ENCODE assay signal across 23 mouse cellular contexts in genomic region chr17:62850603-62851002, GRCm38 (mm10). TPM values are rescaled to one million over a fixed set of nuclear protein-coding genes. Genes with fewer than 3 reads are reported as not detected.
A peak's percentile ranks its signal among the peaks of the same experiment; 100 is the strongest.
DNase-seq lines count a peak whose midpoint lies in the region; ATAC-seq and TF ChIP-seq lines count a peak whose summit lies in the region.
"Had no signal": no experiment of that assay in that cellular context is flagged by ENCODE, and none has a peak within 500 bp of the region (broad histone marks: within the 10 kb centered on the region; RNA-seq: fewer than 3 reads in every experiment).

No protein-coding gene starts in this region.

- no peaks in the 10 kb centered on the region for H3K9me3 ChIP-seq in hindbrain, embryonic 12.5 days (replicated peaks)
- H3K9me3 ChIP-seq in hindbrain, embryonic 11.5 days (ENCODE audit: control insufficient read depth, low read length) = no peaks in the 10 kb centered on the region
- H3K9me3 ChIP-seq in neural tube, embryonic 14.5 days (ENCODE audit: control insufficient read depth, low read length) = no peaks in the 10 kb centered on the region
- H3K9me3 ChIP-seq in midbrain, embryonic 13.5 days = no peaks in the 10 kb centered on the region
- H3K9me3 ChIP-seq in midbrain, postnatal 0 days (ENCODE audit: low read length) = no peaks in the 10 kb centered on the region
- H3K9me3 ChIP-seq: embryonic facial prominence, embryonic 15.5 days; forebrain, embryonic 10.5 days; heart, embryonic 15.5 days had no signal

- peak; percentile 47 for ATAC-seq in hindbrain, embryonic 12.5 days (ENCODE audit: low FRiP score)
- no peak for ATAC-seq in hindbrain, embryonic 11.5 days (ENCODE audit: low FRiP score)
- ATAC-seq in neural tube, embryonic 14.5 days (ENCODE audit: low read depth) = peak; percentile 62
- ATAC-seq in midbrain, embryonic 13.5 days = no peak
- 0 out of 2 replicates have a peak, but pooled peaks have one; percentile 31 for ATAC-seq in midbrain, postnatal 0 days (ENCODE audit: low FRiP score)
- ATAC-seq: forebrain, embryonic 16.5 days had no signal

- H3K4me3 ChIP-seq in hindbrain, embryonic 12.5 days = no peak overlapping the region
- H3K4me3 ChIP-seq in hindbrain, embryonic 11.5 days (ENCODE audit: low read depth, low read length) = no peak overlapping the region
- no peak overlapping the region for H3K4me3 ChIP-seq in neural tube, embryonic 14.5 days (ENCODE audit: low read depth, low read length)
- H3K4me3 ChIP-seq in midbrain, embryonic 13.5 days (replicated peaks) = no peak overlapping the region
- no peak overlapping the region for H3K4me3 ChIP-seq in midbrain, postnatal 0 days (ENCODE audit: low read depth, low read length)
- H3K4me3 ChIP-seq: embryonic facial prominence, embryonic 15.5 days; erythroblast, embryonic 14.5 days; forebrain, embryonic 10.5 days; heart, embryonic 15.5 days had no signal

- peaks cover 41% of the 10 kb centered on the region for H3K4me1 ChIP-seq in hindbrain, embryonic 12.5 days
- H3K4me1 ChIP-seq in hindbrain, embryonic 11.5 days (replicated peaks; ENCODE audit: control insufficient read depth, insufficient read depth, low read length) = peaks cover 6% of the 10 kb centered on the region
- H3K4me1 ChIP-seq in neural tube, embryonic 14.5 days (ENCODE audit: control insufficient read depth, insufficient read depth, low read length) = peaks cover 10% of the 10 kb centered on the region
- H3K4me1 ChIP-seq in midbrain, embryonic 13.5 days (replicated peaks) = peaks cover 68% of the 10 kb centered on the region
- H3K4me1 ChIP-seq in midbrain, postnatal 0 days (ENCODE audit: insufficient read depth, low read length) = peaks cover 5% of the 10 kb centered on the region; the same call in 1 of the 2 replicates

- no peaks in the 10 kb centered on the region for H3K36me3 ChIP-seq in hindbrain, embryonic 12.5 days
- H3K36me3 ChIP-seq in hindbrain, embryonic 11.5 days (ENCODE audit: control insufficient read depth, insufficient read depth, low read length) = no peaks in the 10 kb centered on the region
- H3K36me3 ChIP-seq in neural tube, embryonic 14.5 days (ENCODE audit: control insufficient read depth, insufficient read depth, low read length) = no peaks in the 10 kb centered on the region
- no peaks in the 10 kb centered on the region for H3K36me3 ChIP-seq in midbrain, embryonic 13.5 days
- no peaks in the 10 kb centered on the region for H3K36me3 ChIP-seq in midbrain, postnatal 0 days (ENCODE audit: insufficient read depth, low read length)
- H3K36me3 ChIP-seq: embryonic facial prominence, embryonic 15.5 days; forebrain, embryonic 10.5 days; heart, embryonic 15.5 days had no signal

- no peak for TF ChIP-seq CTCF in midbrain, postnatal 0 days (IDR thresholded peaks at IDR 0.05)

- 51% methylated on average over 3 of the region's 3 CpGs for WGBS in hindbrain, embryonic 12.5 days
- 46% methylated on average over 3 of the region's 3 CpGs for WGBS in hindbrain, embryonic 11.5 days
- WGBS in neural tube, embryonic 14.5 days = 37% methylated on average over 3 of the region's 3 CpGs
- 32% methylated on average over 3 of the region's 3 CpGs for WGBS in midbrain, embryonic 13.5 days
- WGBS in midbrain, postnatal 0 days = 46% methylated on average over 3 of the region's 3 CpGs

- H3K27ac ChIP-seq in hindbrain, embryonic 12.5 days = no peak overlapping the region
- no peak overlapping the region for H3K27ac ChIP-seq in hindbrain, embryonic 11.5 days (ENCODE audit: low read depth, low read length)
- no peak overlapping the region for H3K27ac ChIP-seq in neural tube, embryonic 14.5 days (ENCODE audit: low read depth, low read length)
- peak overlapping the region; percentile 7; the same call in 1 of the 2 replicates for H3K27ac ChIP-seq in midbrain, embryonic 13.5 days
- H3K27ac ChIP-seq in midbrain, postnatal 0 days (ENCODE audit: low read depth, low read length) = peak overlapping the region; percentile 32; the same call in 1 of the 2 replicates
- H3K27ac ChIP-seq: embryonic facial prominence, embryonic 15.5 days; forebrain, embryonic 10.5 days; heart, embryonic 15.5 days had no signal

- H3K9ac ChIP-seq in hindbrain, embryonic 12.5 days = no peak overlapping the region
- no peak overlapping the region for H3K9ac ChIP-seq in hindbrain, embryonic 11.5 days (ENCODE audit: low read depth, low read length)
- H3K9ac ChIP-seq in neural tube, embryonic 14.5 days (replicated peaks; ENCODE audit: low read depth, low read length) = no peak overlapping the region
- peak overlapping the region; percentile 20; the same call in 1 of the 2 replicates for H3K9ac ChIP-seq in midbrain, embryonic 13.5 days (replicated peaks)
- no peak overlapping the region for H3K9ac ChIP-seq in midbrain, postnatal 0 days (replicated peaks; ENCODE audit: low read length, poor library complexity, severe bottlenecking)
- H3K9ac ChIP-seq: embryonic facial prominence, embryonic 15.5 days; heart, embryonic 15.5 days had no signal

- no peak for DNase-seq in hindbrain, embryonic 11.5 days (ENCODE audit: low spot score)
- DNase-seq in neural tube, embryonic 10.5 days (ENCODE audit: extremely low spot score, low spot score) = no peak
- no peak for DNase-seq in midbrain, postnatal 0 days (ENCODE audit: low spot score)
- DNase-seq in right cerebral cortex, postnatal 36 days (ENCODE audit: low spot score in 2 of 2) = no peak
- no peak for DNase-seq in ovary, adult 18-20 months (ENCODE audit: low spot score)
- DNase-seq: adrenal gland, adult 8-10 months; adrenal gland, postnatal 36 days; cerebellum, adult 8-10 months; cerebellum, postnatal 14 days; gastrocnemius, postnatal 10 days; heart, adult 18-20 months; heart, postnatal 14 days had no signal

- H3K27me3 ChIP-seq in hindbrain, embryonic 12.5 days = no peaks in the 10 kb centered on the region
- no peaks in the 10 kb centered on the region for H3K27me3 ChIP-seq in hindbrain, embryonic 11.5 days (ENCODE audit: control insufficient read depth, insufficient read depth, low read length)
- H3K27me3 ChIP-seq in neural tube, embryonic 14.5 days (ENCODE audit: control insufficient read depth, insufficient read depth, low read length) = no peaks in the 10 kb centered on the region
- H3K27me3 ChIP-seq in midbrain, embryonic 13.5 days = peaks cover 6% of the 10 kb centered on the region
- no peaks in the 10 kb centered on the region for H3K27me3 ChIP-seq in midbrain, postnatal 0 days (ENCODE audit: insufficient read depth, low read length)
- H3K27me3 ChIP-seq: embryonic facial prominence, embryonic 15.5 days; heart, embryonic 15.5 days had no signal

- H3K4me2 ChIP-seq in hindbrain, embryonic 12.5 days (replicated peaks) = no peak overlapping the region
- H3K4me2 ChIP-seq in hindbrain, embryonic 11.5 days (replicated peaks; ENCODE audit: low read depth, low read length) = no peak overlapping the region
- no peak overlapping the region for H3K4me2 ChIP-seq in neural tube, embryonic 14.5 days (ENCODE audit: low read depth, low read length)
- H3K4me2 ChIP-seq in midbrain, embryonic 13.5 days (replicated peaks) = peak overlapping the region; percentile 31
- H3K4me2 ChIP-seq in midbrain, postnatal 0 days (ENCODE audit: low read depth, low read length, poor library complexity, severe bottlenecking) = no peak overlapping the region
- H3K4me2 ChIP-seq: embryonic facial prominence, embryonic 15.5 days; heart, embryonic 11.5 days; heart, embryonic 15.5 days had no signal

RNA-seq across cellular contexts. Expression of gene Efna5, which starts 30.5 kb away (rescaled TPM):
- 61.3 and 63.3 TPM in 2 replicates for polyA plus RNA-seq in hindbrain, embryonic 12.5 days (2016; fragmentation: Nextera tagmentation; extraction: Ambion mirVana)
- 46.0 and 56.7 TPM in 2 replicates for polyA plus RNA-seq in hindbrain, embryonic 11.5 days (2014; fragmentation: Nextera tagmentation; extraction: Ambion mirVana)
- 65.4 and 67.4 TPM in 2 replicates for polyA plus RNA-seq in neural tube, embryonic 14.5 days (2014; fragmentation: Nextera tagmentation; extraction: Ambion mirVana)
- polyA plus RNA-seq in midbrain, embryonic 13.5 days (2015; fragmentation: Nextera tagmentation; extraction: Ambion mirVana) = 81.4 and 89.2 TPM in 2 replicates
- 11.1 and 18.3 TPM in 2 replicates for total RNA-seq in midbrain, postnatal 0 days (2014; rRNA removed)
- polyA plus RNA-seq in midbrain, postnatal 0 days (2015; fragmentation: Nextera tagmentation; extraction: Ambion mirVana) = 48.1 and 59.5 TPM in 2 replicates
- total RNA-seq: common myeloid progenitor, adult 5-6 weeks; hematopoietic stem cell, adult 5-6 weeks had no signal
- polyA plus RNA-seq: erythroblast, embryonic 14.5 days had no signal

Comparison
In these comparisons a context has a peak if more than half of its experiments do, and no peak if none do; other contexts are left out.
1. ATAC-seq: peak in hindbrain, embryonic 12.5 days (single experiment), neural tube, embryonic 14.5 days (single experiment) and midbrain, postnatal 0 days (single experiment); none in hindbrain, embryonic 11.5 days (single experiment) and midbrain, embryonic 13.5 days (single experiment).
2. H3K27ac ChIP-seq: peak in midbrain, embryonic 13.5 days (single experiment) and midbrain, postnatal 0 days (single experiment); none in hindbrain, embryonic 12.5 days (single experiment), hindbrain, embryonic 11.5 days (single experiment) and neural tube, embryonic 14.5 days (single experiment).